In genomic region chr17:10947614-10948013, GRCm38 (mm10) we compare ENCODE assay signal across 16 mouse cellular contexts.
"Had no signal": no experiment of that assay in that cellular context is flagged by ENCODE, and none has a peak within 500 bp of the region (broad histone marks: within the 10 kb centered on the region; RNA-seq: fewer than 3 reads in every experiment).

No protein-coding gene starts in this region.

- H3K27ac ChIP-seq: neural tube, embryonic 13.5 days; neural tube, embryonic 15.5 days; stomach, embryonic 15.5 days; stomach, postnatal 0 days had no signal

- DNase-seq: retina, postnatal 1 day; right cerebral cortex, adult 18-20 months; right cerebral cortex, postnatal 14 days; right cerebral cortex, postnatal 25 days; right cerebral cortex, postnatal 4 days; spleen, adult 18-20 months; thymus, adult 18-20 months; thymus, adult 2 months; thymus, postnatal 14 days; thymus, postnatal 25 days; thymus, postnatal 36 days; thymus, postnatal 4 days had no signal

- H3K4me1 ChIP-seq: neural tube, embryonic 13.5 days; neural tube, embryonic 15.5 days; stomach, embryonic 15.5 days had no signal

- H3K27me3 ChIP-seq: neural tube, embryonic 13.5 days; neural tube, embryonic 15.5 days; stomach, embryonic 15.5 days had no signal

- H3K36me3 ChIP-seq: neural tube, embryonic 13.5 days; neural tube, embryonic 15.5 days; stomach, embryonic 15.5 days had no signal

- H3K9me3 ChIP-seq: neural tube, embryonic 13.5 days; neural tube, embryonic 15.5 days; stomach, embryonic 15.5 days had no signal

- H3K9ac ChIP-seq: neural tube, embryonic 13.5 days; neural tube, embryonic 15.5 days; stomach, embryonic 15.5 days had no signal

- H3K4me2 ChIP-seq: neural tube, embryonic 13.5 days; neural tube, embryonic 15.5 days; stomach, embryonic 15.5 days had no signal

- H3K4me3 ChIP-seq: neural tube, embryonic 13.5 days; neural tube, embryonic 15.5 days; stomach, embryonic 15.5 days had no signal
